Mouse (Mus musculus): ENCODE measurements around the gene Mmp15.

DNA sequence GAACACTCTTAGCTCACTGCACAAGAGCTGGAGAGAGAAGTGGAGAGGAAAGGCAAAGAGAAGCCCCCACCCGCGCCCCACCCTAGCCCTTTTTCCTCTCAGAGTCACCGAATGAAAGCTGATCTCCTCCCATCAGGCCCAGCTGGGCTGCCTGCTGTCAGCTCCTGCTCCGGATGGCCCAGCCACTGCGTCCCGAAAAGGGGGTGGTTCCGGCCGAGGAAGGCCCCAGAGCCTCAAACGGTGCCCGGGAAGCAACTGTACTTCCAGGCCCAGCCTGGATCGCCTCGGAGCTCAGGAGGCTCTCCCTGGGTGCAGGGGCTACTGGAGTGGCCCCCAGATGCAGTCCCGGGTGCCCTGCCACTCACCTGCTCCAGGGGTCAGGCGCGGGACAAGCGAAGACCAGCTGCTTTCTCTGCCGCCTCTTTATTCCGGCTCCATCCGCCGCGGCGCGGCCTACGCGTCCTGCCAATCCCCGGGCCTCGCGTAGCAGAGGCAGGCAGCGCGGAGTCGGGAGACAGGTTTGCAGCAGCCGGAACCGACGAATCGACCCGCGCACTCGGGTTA lies 20.8 kb upstream of the Mmp15 start:
- TF ChIP-seq POLR2A (IDR thresholded peaks at IDR 0.05; ENCODE audit: extremely low read depth, insufficient read depth, low read length) (no peak), CTCF (IDR thresholded peaks at IDR 0.05; ENCODE audit: extremely low read depth, insufficient read depth, low read length) (no peak)
